Mouse (Mus musculus) lung, adult 18-20 months (tissue): Measurements from ENCODE around the gene Ccr2.
A peak's percentile ranks its signal among the peaks of the same experiment; 100 is the strongest.
"Not testable (repeated sequence)": the region's sequence is repeated elsewhere in the genome, so short reads cannot be mapped to it uniquely, and the experiment has no call there.

Experiments used
- DNase-seq, 2 experiments: peaks; one replicate each; pipeline ENCODE4 v3.0.0; 2022; ENCODE audit warnings: mixed read lengths in 2 of 2

Gene Ccr2

DNA sequence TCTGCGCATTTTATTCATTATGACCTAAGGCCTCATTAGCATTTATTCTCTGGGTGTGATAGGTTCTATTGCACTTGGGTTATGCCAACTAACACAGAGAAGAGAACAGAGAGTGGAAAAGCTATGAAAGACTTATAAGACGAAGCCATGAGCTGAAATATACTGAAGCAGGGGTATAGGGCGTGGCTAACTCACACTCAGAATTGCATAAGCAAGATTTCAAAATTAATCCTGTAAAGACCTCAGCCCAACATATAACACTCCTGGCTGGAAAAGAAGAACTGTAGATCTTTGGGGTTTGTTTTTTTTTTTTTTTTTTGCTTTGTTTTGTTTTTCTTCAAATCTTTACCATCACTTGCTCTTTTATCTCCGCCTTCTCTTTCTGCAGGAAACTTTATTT, at the start of gene Ccr2:
TSS of gene Ccr2 (plus strand) at position 228 of the 400 bp plus-strand sequence.
- DNase-seq = no peak

DNA sequence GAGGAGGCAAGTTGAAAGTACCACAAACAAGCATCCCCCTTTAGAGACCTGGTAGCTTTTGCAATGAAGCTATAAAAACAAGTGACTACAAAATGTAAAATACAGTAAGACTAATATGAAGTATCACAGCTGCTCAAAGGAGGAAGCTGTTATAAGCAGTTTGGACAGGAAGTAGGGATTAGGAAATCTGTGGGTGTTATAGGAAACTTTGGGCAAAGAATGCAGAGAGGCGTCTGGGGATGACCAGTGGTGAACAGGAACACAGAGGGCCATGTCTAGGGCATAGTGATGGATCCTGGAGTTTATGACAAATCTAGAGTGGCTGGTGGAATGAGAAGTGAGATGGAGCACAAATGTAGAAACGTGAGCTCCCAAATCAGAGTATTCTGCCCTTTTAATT, 48.2 kb upstream of the Ccr2 start:
- no peak for DNase-seq

DNA sequence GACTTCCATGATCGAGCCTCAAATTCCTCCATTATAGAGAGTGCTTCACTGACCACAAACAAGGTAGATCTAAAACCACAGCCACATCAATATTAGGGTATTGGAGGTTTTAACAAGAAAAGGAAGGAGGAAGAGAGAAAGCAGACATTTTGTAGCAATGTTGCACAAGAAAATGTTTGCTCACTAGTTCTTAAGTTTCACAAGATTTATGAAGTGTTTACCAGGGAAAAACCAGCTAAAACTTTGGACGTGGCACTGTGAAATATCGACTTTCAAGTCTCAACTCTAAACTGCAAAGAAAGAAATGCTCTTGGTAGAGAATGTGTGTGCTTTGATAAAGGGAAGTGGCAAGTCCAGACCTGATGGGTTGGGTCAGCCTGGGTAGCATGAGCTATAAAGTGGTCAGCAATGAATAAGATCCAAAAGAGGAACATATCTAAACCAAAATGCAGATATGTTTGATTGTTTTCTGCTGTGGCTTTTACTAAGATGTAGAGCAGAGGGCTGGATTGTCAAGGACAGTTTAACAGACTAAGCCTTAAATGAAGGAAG, 45.5 kb upstream of the Ccr2 start:
- DNase-seq = peak in 1 of 2 experiments; percentile 23

DNA sequence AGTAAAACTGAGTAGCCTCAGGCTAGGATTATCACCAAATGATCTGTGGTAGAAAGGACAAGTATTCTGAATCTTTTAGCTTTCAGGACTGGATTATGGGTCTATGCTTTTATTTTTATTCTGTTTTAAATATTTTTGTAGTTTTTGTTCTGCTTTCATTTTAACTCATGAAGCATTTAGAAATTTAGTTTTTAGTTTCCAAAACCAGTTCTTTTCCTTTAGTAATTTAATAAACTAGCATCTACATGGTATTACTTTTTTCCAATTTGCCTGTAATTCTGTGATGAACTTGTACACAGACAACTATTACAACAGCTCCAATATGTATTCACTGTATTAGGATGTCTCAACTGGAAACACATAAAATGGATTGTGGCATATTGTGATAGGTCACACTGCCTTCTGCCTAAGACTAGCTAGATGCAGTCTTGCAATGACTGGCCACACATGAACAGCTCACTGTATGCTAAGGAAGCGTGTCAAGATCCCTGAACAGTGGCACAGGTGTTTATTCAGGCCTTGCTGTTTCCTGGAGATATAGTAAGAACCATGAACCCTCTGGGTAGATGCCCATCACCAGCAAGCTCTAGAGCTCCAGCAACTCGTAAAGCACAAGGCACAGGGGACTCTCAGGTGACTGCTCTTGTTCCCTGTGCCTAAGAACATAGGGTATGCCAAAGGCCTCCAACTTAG, 41.9 kb upstream of the Ccr2 start:
- no peak for DNase-seq

DNA sequence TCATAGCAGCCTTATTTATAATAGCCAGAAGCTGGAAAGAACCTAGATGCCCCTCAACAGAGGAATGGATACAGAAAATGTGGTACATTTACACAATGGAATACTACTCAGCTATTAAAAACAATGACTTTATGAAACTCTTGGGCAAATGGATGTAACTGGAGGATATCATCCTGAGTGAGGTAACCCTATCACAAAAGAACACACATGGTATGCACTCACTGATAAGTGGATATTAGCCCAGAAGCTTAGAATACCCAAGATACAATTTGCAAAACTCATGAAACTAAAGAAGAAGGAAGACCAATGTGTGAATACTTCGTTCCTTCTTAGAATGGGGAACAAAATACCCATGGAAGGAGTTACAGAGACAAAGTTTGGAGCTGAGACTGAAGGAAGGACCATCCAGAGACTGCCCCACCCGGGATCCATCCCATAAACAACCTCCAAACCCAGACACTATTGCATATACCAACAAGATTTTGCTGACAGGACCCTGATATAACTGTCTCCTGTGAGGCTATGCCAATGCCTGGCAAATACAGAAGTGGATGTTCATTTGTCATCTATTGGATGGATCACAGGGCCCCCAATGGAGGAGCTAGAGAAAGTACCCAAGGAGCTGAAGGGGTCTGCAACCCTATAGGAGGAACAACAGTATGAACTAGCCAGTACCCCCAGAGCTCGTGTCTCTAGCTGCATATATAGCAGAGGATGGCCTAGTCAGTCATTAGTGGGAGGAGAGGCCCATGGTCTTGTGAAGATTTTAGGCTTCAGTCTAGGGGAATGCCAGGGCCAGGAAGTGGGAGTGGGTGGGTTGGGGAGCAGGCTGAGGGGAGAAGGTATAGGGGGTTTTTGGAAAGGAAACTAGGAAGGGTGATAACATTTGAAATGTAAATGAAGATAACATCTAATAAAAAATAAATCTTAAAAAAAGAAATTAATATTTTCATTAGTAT, 40.0 kb upstream of the Ccr2 start:
- DNase-seq = not testable (repeated sequence)

DNA sequence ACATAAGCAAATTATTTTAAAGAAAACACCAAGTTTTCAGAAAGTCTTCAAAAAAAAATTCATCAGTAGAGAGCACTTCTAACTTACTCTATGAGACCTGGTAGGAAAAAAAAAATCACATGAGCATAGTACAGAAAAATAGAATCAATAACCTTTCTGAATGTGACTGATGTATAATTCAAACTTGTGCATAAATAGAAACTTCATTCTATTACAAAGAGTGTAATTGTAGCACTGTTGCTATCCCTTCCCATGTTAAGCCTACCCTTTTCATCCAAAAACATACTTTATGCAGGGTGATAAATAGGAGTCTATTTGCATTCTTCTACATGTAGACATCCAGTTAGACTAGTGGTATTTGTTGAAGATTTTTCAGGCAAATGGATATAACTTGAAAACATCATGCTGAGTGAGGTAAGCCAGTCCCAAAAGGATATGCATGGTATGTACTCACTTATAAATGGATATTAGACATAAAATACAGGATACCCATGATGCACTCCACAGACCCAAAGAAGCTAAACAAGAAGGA, 35.1 kb upstream of the Ccr2 start:
- no peak for DNase-seq

DNA sequence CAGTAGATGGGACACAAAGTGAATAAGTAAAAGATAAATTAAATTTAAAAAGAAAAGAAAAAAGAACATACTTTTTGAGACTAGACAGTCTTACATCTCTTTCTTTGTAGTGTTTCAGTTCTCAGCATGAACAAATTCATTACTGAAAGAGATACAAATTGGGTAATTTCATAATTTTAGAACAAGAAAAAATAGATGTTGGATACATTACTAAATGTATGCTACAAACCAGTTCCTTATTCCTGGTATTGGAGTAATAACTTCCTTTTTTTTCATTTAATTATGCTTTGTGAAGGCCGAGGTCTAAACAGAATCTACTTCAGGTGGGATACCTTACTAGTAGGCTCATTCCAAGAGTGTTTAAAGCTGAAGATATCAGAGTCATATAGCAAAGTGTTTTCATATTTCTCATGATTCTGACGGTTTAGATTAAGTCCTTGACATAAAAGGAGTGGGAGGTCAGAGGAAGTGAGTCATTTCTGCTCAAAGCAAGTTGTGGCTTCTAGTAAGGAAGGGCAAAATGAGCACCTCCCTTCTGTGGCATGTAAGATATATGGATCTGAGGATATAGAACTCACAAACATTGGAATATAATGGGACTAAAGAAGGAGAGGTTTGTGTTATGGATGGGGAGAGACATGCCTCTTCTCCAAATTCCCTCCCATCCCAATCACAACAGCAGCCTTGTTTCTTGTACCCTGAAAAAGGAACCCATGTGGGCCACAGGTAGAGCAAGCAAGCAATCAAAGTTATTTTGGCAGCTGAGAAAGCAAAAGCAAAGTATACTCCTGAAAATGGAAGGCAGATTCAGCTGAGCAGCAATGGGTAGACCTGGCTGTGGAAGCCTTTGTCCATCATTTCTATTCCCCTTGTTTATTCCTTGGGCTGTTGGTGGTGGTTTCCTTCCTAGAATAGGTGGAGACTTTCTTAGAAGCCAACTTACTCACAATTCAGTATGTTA, 33.4 kb upstream of the Ccr2 start:
- DNase-seq = no peak

DNA sequence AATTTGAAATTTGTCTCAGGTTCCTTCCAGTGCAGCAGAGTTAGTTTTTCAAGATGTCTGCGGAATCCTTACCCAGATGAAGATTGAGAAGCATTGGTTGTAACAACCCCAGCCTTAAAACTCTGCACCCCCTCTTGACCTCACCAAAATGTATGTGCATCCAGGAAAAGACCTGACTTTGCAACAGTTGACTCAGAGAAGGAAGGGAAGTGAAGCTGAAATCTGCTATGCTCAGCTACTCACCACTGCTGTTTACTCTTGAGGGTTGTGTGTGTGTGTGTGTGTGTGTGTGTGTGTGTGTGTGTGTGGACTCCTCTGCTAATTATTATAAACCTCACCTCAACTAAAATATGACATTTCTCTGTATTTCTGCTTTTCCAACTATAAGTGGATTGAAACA, 30.2 kb upstream of the Ccr2 start:
- DNase-seq = no peak

DNA sequence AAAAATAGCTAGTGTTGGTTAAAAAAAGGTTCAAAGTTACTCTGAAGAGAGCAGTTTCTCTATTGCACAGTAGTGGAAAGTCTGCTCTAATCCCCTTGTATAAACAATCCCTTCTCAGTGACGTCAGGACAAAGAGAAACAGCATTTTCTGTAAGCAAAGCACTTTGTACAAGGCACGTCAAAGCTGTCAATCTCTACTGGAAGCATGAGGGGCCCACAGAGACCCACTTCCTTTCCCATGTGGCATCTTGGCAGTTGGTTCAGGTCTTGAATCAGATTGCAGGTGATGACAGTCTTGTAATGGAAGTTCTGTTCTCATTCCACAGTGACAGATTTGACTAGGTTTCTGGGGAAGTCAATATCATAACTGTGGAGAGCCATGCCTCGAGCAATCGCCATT, 21.9 kb upstream of the Ccr2 start:
- no peak for DNase-seq

DNA sequence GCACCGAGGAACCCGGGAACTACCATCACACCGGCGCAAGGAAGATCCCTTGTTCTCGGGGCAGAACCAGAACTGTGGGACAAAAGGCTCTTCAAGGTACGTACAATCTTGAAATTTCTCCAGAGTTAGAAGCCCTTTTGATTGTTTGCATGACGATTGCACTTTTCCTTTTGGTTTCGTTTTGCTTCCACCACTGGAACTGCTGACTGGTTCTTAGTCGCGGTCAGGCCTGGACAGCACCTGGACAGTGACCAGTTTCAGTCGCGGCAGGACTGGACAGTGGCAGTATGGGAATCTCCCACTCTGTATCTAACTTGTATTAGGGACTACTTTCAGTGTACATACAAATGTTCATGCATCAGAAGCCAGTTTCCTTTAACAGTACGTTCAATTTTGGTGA, 21.3 kb upstream of the Ccr2 start:
- not testable (repeated sequence) for DNase-seq

DNA sequence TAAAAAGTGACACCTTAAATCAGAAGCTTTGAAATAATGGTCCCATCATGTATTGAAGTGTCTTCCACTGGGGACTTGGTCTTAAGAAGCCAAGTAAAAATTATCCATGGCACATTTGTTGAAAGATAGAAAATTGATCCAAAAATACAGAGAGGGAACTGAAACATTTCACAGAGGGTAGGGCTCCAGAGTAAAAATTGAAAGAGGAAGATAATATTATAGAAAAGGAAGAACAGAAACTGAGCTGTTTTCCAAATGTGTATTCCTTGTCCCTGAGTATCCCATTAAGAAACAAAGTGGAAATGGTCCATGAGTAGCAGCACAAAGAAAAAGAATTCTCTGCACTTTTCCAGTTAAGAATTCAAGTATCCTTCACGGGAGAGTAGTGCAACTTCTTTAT, 11.3 kb upstream of the Ccr2 start:
- DNase-seq = no peak

DNA sequence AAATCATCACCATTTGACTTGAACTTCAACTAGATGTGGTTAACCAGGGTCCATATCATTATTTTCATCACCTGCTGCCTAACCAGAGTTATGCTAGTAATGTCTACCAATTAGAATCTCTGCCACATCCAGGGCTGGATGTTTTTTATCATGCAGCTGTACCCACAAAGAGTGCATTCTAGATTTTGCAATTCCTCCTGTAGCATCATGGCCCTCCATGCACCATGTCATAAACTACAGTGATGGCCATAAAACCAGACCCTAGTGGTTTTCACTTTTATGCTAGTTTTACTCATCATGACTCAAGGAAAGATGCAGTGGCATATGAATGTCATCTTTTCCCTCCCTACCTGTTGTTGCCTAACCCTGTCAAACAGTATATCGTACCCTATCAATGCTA, 2.6 kb upstream of the Ccr2 start:
- DNase-seq = no peak

DNA sequence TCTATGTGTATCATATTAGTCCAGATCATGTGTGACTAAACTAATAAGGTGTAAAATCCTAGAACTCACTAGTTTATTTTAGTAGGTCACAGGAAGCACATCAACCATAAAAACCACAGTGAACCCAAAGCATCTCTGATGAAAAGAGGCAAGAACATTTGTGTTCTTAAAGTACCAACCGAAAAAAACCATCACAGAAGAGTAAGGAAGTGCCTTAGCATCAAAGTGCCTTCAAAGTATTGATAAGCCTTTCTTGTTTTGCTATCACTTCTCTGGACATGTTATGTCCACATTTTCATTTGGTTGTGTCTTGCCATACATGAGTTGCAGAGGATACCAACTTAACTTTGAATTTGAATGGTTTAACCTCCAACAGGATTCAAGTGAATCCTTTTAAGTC, 1.4 kb upstream of the Ccr2 start:
- no peak for DNase-seq

DNA sequence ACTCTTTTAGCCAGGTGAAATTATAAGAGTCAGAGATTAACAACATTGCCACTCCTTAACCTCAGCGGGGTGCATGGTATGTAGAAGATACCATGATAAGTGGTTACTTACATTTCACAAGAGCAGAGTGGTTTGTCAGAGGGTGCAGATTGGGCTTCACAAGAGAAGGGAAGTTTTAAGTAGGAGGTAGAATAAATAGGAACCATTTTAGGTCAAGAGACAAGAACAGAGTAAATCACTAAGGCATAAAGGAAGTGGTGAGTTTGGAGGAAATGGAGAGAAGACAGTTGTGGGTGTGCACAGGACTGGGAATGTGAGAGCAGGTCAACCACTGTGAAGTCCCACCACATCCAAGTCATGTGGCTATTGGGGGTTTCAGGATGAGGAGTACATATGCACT, 1.4 kb downstream of the Ccr2 start:
- DNase-seq = no peak

DNA sequence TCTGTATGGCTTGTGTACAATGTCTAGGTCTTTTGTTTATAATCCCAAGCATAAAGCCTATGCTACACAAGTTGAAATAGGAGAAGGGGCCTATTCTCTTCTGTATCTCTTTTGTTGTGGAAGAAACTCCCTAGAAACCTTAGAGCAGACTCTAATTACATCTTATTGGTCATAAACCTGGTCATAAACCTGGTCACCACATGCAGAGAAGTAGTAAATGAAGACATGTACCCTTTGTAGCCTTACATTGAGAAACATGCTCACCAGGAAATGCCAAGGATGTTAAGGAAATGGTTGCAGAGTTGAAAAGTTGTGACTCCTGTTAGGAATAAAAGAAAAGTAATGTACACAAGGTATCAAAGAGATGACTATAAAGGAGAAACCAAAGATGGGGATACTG, 3.4 kb downstream of the Ccr2 start:
- no peak for DNase-seq

DNA sequence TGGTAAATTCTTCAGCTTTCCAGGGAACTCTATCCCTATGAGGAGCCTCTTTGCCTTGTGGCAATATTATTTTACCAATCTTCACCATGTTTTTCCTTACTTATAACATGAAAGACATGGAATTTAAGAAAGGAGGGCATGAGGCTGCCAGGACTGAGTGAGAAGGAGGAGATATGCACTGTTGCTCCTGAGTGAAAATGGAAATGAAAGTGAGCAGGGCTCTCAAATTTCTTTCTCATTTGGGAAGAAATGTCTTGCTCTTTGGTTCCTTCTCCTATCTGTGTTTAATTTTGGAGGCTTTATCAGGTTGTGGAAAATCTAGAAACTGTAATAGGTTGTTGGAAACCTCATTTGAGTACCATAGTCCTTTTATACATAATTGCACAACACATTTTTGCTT, 5.5 kb downstream of the Ccr2 start:
- no peak for DNase-seq

DNA sequence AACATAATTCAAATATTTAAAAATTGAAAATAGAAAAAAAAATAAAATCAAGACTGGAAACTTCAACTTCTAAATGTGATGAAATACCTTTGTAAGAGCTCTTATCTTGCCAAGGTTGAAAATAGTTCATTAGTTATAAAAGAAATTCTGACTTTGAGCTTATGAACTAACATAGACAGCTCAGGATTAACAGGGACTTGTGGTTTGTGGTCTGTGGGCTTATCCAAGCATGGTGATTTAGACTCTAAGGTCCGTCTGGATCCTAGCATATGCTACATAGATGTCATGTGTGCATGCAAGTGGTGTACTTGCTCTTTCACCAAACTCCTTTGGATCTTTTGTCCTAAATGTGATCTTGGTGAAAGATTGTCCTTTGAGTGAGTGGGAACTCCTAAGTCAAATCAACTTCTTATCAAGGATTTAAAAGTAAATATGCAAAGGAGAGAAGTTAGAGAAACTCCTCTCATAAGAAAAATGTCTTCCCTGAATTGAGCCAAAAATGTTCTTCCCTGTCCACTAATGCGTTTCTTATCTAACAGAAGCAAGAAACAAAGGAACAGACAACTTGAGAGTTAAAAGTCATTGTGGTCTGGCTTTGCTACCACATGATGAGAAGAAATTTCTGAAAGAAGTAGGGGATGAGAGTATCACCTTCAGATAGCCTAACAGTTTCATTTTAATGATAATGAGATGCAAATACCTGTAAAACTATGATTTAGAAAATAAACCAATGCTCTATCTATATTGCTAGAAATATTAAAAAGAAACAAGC, 6.8 kb downstream of the Ccr2 start:
- DNase-seq = no peak

DNA sequence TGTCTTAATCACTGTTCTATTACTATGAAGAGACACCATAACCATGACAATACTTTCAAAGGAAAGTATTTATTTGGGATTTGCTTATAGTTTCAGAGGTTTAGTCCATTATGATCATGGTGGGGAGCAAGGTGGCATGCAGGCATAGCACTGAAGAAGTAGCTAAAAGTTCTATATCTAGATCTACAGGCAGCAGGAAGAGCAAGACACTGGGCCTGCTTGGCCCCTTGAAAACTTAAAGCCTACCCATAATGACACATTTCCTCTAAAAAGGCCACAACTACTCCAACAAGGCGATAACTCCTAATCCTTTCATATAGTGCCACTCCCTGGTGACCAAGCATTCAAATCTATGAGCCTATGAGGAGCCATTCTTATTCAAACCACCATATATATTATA, 10.2 kb downstream of the Ccr2 start:
- no peak for DNase-seq

DNA sequence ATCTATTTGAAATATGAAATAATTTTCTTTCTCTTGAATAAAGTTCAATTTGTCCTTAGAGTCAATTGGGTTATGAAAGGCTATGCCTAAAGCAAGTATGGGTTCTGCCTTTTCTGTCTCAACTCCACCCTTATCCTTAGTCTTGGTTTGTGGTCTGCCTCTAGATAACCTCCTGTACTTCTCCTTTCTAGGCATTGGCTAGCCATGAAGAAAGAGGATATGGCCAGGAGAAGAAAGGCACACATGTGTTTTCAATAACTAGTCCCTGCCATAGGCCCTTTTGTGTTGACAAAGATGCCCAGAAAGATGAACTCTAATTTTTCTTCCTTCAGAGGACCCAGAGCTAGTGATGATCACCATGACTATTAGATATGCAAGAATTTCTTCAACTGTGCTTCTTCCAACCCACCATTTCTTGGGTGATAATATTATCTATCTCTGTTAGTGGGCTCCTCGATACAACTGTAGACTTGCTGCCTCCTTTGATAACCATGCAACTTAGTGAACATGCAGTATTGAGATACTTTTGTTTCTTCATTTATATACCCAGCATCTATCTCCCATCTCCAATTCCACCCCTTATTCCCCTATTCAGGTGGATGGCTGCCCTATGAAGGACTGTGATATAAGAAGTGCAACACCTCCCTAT, 11.0 kb downstream of the Ccr2 start:
- no peak for DNase-seq

DNA sequence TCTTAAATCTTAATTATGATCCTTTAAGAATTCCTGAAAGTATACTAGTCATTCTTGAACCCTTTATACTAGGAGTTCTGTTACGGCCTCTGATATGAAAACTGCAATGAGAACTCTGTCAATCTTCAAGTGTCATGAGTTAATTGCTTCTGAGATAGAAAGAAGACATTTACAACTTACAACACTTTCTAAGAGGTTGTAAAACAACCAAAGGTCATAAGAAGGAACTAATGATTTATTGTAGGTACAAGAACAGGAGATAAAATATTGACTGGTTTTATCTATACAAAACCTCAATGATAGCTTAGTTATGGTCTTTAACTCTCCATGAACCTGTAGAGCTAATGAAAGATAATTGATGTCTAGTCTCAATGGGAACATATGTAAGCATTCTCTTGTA, 12.0 kb downstream of the Ccr2 start:
- no peak for DNase-seq

DNA sequence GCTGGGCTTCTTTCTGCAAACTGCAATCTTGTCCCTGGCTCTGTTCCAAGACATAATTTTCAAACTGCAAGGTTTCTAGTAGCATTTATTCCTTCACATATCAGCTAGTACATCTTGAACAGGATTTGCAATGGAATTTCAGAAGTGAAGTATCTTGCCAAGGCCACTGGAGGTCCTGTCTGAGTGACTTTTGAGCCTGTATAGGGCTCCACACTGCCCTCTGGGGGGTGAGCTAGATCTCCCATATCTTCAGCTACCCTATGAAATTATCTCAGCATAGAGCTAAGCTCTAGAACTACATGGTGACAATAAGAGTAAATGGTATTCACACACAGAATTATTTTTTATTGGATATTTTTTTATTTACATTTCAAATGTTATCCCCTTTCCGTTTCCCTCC, 16.7 kb downstream of the Ccr2 start:
- peak; percentile 33 to 43 for DNase-seq
